Mouse (Mus musculus): ENCODE results near the gene Tapbpl. TPM values are rescaled to one million over a fixed set of nuclear protein-coding genes. Genes with fewer than 3 reads are reported as not detected.

Tapbpl gene
- polyA plus RNA-seq (2014; fragmentation: Illumina TruSeq; extraction: RNeasy Lipid Tissue Mini Kit (QIAGEN cat#74804); ENCODE audit: low read depth, low replicate concordance): 1.3 TPM

DNA sequence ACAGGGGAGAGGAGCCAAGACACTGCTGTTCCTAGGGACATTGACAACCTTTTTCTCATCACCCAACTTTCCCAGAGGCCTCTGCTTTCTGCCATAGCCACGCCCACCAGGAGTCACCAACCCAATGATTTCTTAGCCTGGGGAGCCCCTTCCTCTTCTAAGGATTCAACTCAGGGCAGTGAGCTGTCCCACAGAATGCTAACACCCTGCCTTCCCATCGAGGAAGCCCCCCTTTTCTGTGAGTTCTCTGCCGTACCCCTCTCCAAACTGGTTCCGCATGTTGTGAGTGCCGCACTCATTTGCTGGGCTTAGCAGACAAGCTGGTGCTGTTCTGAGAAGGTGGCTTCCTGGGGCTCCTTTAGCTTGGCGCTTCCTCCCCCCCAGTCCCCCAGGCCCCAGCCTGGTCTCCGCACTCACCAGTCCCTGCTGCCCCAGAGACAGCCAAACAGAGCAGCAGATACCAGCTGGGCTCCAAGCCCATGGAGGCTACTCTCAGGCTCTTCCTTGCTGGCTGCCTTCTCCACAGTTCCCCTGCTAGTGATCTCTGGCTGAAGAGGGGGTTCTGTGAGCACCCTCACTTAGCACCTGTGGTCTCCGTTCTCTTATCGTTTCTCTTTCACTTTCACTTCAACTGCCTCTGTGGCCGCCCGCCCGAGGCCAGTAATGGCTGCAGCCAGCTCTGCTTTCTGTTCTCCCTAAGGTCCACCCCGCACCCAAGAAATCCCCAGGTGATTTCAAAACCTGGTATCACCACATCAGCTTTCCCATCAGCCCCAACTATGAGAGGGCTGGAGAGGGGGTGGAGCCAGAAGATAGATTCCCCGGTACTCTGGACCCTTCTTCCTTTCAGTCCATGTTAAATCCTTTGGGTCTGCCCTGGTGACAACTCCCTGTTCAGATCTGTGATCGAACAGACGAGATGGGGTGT, at the start of gene Tapbpl:
Gene Tapbpl (minus strand): TSS at position 744 of the 928 bp plus-strand sequence.

DNA sequence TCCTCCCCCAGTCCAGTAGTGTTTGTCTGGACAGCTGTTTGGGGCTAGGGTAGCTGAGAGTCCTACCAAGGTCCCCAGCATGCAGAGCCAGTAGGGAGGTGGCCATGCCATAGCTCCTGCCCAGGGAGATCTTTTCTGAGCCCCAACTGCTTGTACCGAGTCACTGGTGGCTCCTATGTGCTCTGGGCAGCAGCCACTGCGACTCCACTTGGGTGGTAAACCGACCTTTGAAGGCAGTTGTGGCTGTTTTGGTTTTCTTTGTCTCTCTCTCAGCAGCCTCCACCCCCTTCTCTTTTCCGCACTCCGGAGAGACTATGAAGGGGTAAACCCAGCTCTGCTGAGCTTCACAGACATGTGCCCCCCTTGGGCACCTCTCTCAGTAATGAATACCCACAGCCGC, 5.1 kb upstream of the Tapbpl start, which contains the start of gene Cd27:
Gene Cd27 (minus strand): TSS at position 229 of the 400 bp plus-strand sequence.

DNA sequence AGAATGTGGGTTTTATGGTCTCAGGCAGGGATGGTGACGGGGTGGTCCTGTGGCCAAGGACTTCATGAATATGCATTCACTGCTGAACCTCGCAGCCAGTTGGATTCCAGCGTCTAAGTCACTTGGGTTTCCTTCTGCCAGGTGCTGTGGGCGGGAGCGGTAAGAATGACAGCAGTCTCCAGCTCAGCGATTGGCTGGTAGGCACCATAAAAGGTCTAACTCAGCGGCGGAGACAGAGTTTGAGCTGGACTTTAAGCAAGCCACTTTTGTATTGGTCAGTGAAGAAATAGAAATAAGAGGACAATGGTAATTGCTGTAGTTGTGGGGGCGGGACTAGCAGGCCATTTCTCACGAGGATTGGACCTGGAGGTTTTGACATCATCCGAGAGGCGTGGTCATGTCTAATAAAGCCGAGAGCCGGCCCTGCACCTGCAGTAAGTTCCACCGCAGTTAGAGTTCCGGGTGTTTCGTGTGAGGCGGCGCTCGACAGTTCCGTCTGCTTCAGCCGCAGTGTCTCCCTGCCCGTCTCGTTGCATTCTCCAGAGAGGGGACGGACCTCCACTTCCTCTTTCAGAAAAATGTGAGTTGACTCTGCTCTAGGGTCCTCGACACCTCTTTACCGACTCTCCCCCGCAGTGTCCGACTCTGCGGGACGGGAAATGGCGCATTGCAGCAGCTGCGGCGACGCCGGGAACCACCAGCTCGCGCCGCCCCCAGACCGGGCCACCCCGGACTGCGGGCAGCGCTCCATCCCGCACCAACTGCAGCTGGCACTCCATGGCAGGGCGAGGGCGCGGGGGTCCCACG, 16.3 kb downstream of the Tapbpl start, which contains the start of gene Vamp1:
Gene Vamp1 (plus strand): TSS at position 404 of the 807 bp plus-strand sequence.

DNA sequence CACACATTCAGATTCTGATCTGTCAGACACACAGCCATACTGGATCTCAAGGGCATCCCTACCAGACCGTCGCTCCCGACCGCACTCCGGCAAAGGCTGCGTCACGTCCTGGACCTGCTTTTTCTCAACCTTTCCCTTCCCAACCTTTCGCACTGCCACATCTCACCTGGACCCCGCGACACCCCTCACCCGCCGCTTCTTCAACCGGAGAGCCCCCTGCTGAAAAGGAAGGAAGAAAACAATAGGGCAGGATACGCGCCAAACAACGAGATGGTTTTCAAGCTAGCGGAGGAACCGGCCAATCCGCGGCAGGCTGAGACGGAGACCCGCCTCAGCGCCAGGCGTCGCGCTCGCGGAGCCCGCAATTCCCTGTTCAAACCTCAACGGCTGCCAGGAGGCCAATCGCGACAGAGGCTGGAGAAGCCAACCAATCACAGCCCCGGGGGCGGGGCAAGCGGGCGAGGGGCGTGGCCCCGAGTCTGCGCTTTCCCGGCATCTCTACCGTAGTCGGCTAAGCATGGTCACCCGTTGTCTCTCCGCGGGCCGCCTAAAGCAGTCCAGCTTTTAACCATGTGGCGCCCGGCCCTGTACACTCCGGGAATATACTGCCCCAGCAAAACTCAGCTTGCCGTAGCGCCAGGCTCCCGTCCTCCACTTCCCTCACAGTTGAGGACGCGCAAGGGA, 40.2 kb downstream of the Tapbpl start, which contains the start of the genes Ncapd2 and Mrpl51:
Gene Ncapd2 (minus strand): TSS at position 370 of the 684 bp plus-strand sequence.
Gene Mrpl51 (plus strand): TSS at position 470 of the 684 bp plus-strand sequence.

Other genes starting within 250 kb of the Tapbpl start
- not detected for gene Pianp, start 235.2 kb downstream of the Tapbpl start, polyA plus RNA-seq (2014; fragmentation: Illumina TruSeq; extraction: RNeasy Lipid Tissue Mini Kit (QIAGEN cat#74804); ENCODE audit: low read depth, low replicate concordance)
- gene Zfp384, start 222.7 kb downstream of the Tapbpl start, polyA plus RNA-seq (2014; fragmentation: Illumina TruSeq; extraction: RNeasy Lipid Tissue Mini Kit (QIAGEN cat#74804); ENCODE audit: low read depth, low replicate concordance): 12.1 TPM
- 8.7 TPM for gene Ing4, start 192.1 kb downstream of the Tapbpl start, polyA plus RNA-seq (2014; fragmentation: Illumina TruSeq; extraction: RNeasy Lipid Tissue Mini Kit (QIAGEN cat#74804); ENCODE audit: low read depth, low replicate concordance)
- 0.53 TPM for gene Acrbp, start 182.2 kb downstream of the Tapbpl start, polyA plus RNA-seq (2014; fragmentation: Illumina TruSeq; extraction: RNeasy Lipid Tissue Mini Kit (QIAGEN cat#74804); ENCODE audit: low read depth, low replicate concordance)
- gene Lpar5, start 163.9 kb downstream of the Tapbpl start, polyA plus RNA-seq (2014; fragmentation: Illumina TruSeq; extraction: RNeasy Lipid Tissue Mini Kit (QIAGEN cat#74804); ENCODE audit: low read depth, low replicate concordance): not detected
- gene Chd4, start 135.9 kb downstream of the Tapbpl start, polyA plus RNA-seq (2014; fragmentation: Illumina TruSeq; extraction: RNeasy Lipid Tissue Mini Kit (QIAGEN cat#74804); ENCODE audit: low read depth, low replicate concordance): 59.2 TPM
- 1.3 TPM for gene Nop2, start 100.0 kb downstream of the Tapbpl start, polyA plus RNA-seq (2014; fragmentation: Illumina TruSeq; extraction: RNeasy Lipid Tissue Mini Kit (QIAGEN cat#74804); ENCODE audit: low read depth, low replicate concordance)
- gene Iffo1, start 86.6 kb downstream of the Tapbpl start, polyA plus RNA-seq (2014; fragmentation: Illumina TruSeq; extraction: RNeasy Lipid Tissue Mini Kit (QIAGEN cat#74804); ENCODE audit: low read depth, low replicate concordance): 3.1 TPM
- gene Gapdh, start 65.4 kb downstream of the Tapbpl start, polyA plus RNA-seq (2014; fragmentation: Illumina TruSeq; extraction: RNeasy Lipid Tissue Mini Kit (QIAGEN cat#74804); ENCODE audit: low read depth, low replicate concordance): 156 TPM
- gene Ncapd2, start 40.2 kb downstream of the Tapbpl start, polyA plus RNA-seq (2014; fragmentation: Illumina TruSeq; extraction: RNeasy Lipid Tissue Mini Kit (QIAGEN cat#74804); ENCODE audit: low read depth, low replicate concordance): 0.28 TPM
- gene Mrpl51, start 40.1 kb downstream of the Tapbpl start, polyA plus RNA-seq (2014; fragmentation: Illumina TruSeq; extraction: RNeasy Lipid Tissue Mini Kit (QIAGEN cat#74804); ENCODE audit: low read depth, low replicate concordance): 159 TPM
- 5.0 TPM for gene Vamp1, start 16.3 kb downstream of the Tapbpl start, polyA plus RNA-seq (2014; fragmentation: Illumina TruSeq; extraction: RNeasy Lipid Tissue Mini Kit (QIAGEN cat#74804); ENCODE audit: low read depth, low replicate concordance)
- gene Cd27, start 5.2 kb upstream of the Tapbpl start, polyA plus RNA-seq (2014; fragmentation: Illumina TruSeq; extraction: RNeasy Lipid Tissue Mini Kit (QIAGEN cat#74804); ENCODE audit: low read depth, low replicate concordance): not detected
- not detected for gene Tuba3a, start 54.2 kb upstream of the Tapbpl start, polyA plus RNA-seq (2014; fragmentation: Illumina TruSeq; extraction: RNeasy Lipid Tissue Mini Kit (QIAGEN cat#74804); ENCODE audit: low read depth, low replicate concordance)
- 0.89 TPM for gene Ltbr, start 82.0 kb upstream of the Tapbpl start, polyA plus RNA-seq (2014; fragmentation: Illumina TruSeq; extraction: RNeasy Lipid Tissue Mini Kit (QIAGEN cat#74804); ENCODE audit: low read depth, low replicate concordance)
- 16.7 TPM for gene Scnn1a, start 88.8 kb upstream of the Tapbpl start, polyA plus RNA-seq (2014; fragmentation: Illumina TruSeq; extraction: RNeasy Lipid Tissue Mini Kit (QIAGEN cat#74804); ENCODE audit: low read depth, low replicate concordance)
- gene Tnfrsf1a, start 117.5 kb upstream of the Tapbpl start, polyA plus RNA-seq (2014; fragmentation: Illumina TruSeq; extraction: RNeasy Lipid Tissue Mini Kit (QIAGEN cat#74804); ENCODE audit: low read depth, low replicate concordance): 4.6 TPM
- gene Plekhg6, start 148.9 kb upstream of the Tapbpl start, polyA plus RNA-seq (2014; fragmentation: Illumina TruSeq; extraction: RNeasy Lipid Tissue Mini Kit (QIAGEN cat#74804); ENCODE audit: low read depth, low replicate concordance): not detected